Mouse (Mus musculus): Measurements from ENCODE around the gene Tatdn2. TPM values are rescaled to one million over a fixed set of nuclear protein-coding genes. Genes with fewer than 3 reads are reported as not detected.

The Tatdn2 gene
- total RNA-seq (2014; rRNA removed) (52.2 and 55.5 TPM in 2 replicates), polyA plus RNA-seq (2015; fragmentation: Nextera tagmentation; extraction: Ambion mirVana) (0.89 and 1.6 TPM in 2 replicates)

- DNase-seq (ENCODE audit: low spot score) = peak; percentile 98
- Histone ChIP-seq H3K27me3 (ENCODE audit: insufficient read depth, low read length) (no peaks in the 10 kb centered on the region), H3K4me2 (ENCODE audit: low read depth, low read length) (peak within 1 kb of the TSS; percentile 99), H3K9ac (replicated peaks; ENCODE audit: low read length) (peak within 1 kb of the TSS; percentile 81), H3K36me3 (ENCODE audit: insufficient read depth, low read length) (peaks cover 19% of the 10 kb centered on the region; the same call in 1 of the 2 replicates), H3K9me3 (ENCODE audit: low read length) (no peaks in the 10 kb centered on the region), H3K27ac (peak within 1 kb of the TSS; percentile 89), H3K4me3 (ENCODE audit: low read length) (peak within 1 kb of the TSS; percentile 85), H3K4me1 (ENCODE audit: insufficient read depth, low read length) (peaks cover 15% of the 10 kb centered on the region)
- WGBS = under 1% methylated on average over 58 of the region's 58 CpGs
- ATAC-seq = peak; percentile 100
- TF ChIP-seq CTCF (IDR thresholded peaks at IDR 0.05; ENCODE audit: low read depth) = peak; percentile 34; the same call in 1 of the 2 replicates
These were observed at the start of gene Tatdn2 for GRCm38 (mm10) chr6:113696582-113697221. TSS of gene Tatdn2 (plus strand) at chr6:113697050.

DNA sequence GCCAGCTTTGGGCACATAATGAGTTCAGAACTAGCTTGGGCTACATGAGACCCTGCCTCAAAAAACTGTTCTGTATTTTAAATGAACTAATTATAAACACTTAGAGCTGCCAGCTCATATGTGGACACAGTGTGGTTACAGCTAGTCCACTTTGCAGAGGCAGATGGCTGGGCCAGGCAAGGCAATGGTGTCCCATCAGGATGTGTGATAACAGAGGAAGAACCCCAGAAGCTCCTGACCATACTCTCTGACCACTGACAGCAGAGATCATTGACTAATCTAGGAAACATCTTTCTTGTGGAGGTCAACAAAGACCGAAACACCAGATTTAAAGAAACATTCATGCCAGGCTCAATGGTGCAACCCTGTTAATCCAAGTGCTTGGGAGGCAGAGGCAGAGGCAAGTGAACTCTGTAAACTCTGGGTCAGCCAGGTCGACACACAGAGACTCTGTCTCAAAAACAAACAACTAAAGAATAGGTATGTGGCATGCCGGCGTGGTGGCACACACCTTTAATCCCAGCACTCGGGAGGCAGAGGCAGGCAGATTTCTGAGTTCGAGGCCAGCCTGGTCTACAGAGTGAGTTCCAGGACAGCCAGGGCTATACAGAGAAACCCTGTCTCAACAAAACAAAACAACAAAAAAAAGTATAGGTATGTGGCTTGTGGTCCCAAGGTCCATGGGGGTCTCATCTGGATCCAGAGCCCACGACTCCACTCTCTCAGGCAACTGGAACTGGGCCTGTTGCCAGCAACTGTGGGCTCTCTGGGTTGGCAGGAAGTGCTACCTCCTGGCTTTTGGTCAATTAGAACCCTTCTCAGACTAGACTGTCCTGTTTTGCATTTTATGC, 47.3 kb upstream of the Tatdn2 start:
- Histone ChIP-seq H3K4me2 (ENCODE audit: low read depth, low read length) (no peak overlapping the region), H3K9me3 (ENCODE audit: low read length) (no peaks in the 10 kb centered on the region), H3K9ac (replicated peaks; ENCODE audit: low read length) (no peak overlapping the region), H3K27me3 (ENCODE audit: insufficient read depth, low read length) (no peaks in the 10 kb centered on the region), H3K4me3 (ENCODE audit: low read length) (no peak overlapping the region), H3K27ac (no peak overlapping the region; the same call in 1 of the 2 replicates), H3K4me1 (ENCODE audit: insufficient read depth, low read length) (no peaks in the 10 kb centered on the region), H3K36me3 (ENCODE audit: insufficient read depth, low read length) (no peaks in the 10 kb centered on the region)
- WGBS = 74% methylated on average over 7 of the region's 7 CpGs
- DNase-seq (ENCODE audit: low spot score) (peak; percentile 29), ATAC-seq (no peak)
- no peak for TF ChIP-seq CTCF (IDR thresholded peaks at IDR 0.05; ENCODE audit: low read depth)

GRCm38 (mm10) chr6:113650197-113650640, 46.6 kb upstream of the Tatdn2 start:
- 60% methylated on average over 4 of the region's 4 CpGs for WGBS
- no peaks in the 10 kb centered on the region for H3K27me3 ChIP-seq (ENCODE audit: insufficient read depth, low read length)
- H3K9ac ChIP-seq (replicated peaks; ENCODE audit: low read length) = no peak overlapping the region
- H3K27ac ChIP-seq = no peak overlapping the region; the same call in 1 of the 2 replicates
- no peak overlapping the region for H3K4me3 ChIP-seq (ENCODE audit: low read length)
- ATAC-seq = no peak
- H3K9me3 ChIP-seq (ENCODE audit: low read length) = no peaks in the 10 kb centered on the region
- TF ChIP-seq CTCF (IDR thresholded peaks at IDR 0.05; ENCODE audit: low read depth) = no peak
- H3K36me3 ChIP-seq (ENCODE audit: insufficient read depth, low read length) = no peaks in the 10 kb centered on the region
- DNase-seq (ENCODE audit: low spot score) = no peak
- no peaks in the 10 kb centered on the region for H3K4me1 ChIP-seq (ENCODE audit: insufficient read depth, low read length)
- H3K4me2 ChIP-seq (ENCODE audit: low read depth, low read length) = no peak overlapping the region

- Histone ChIP-seq H3K4me3 (ENCODE audit: low read length) (no peak overlapping the region), H3K9me3 (ENCODE audit: low read length) (no peaks in the 10 kb centered on the region), H3K4me1 (ENCODE audit: insufficient read depth, low read length) (no peaks in the 10 kb centered on the region), H3K27me3 (ENCODE audit: insufficient read depth, low read length) (no peaks in the 10 kb centered on the region), H3K4me2 (ENCODE audit: low read depth, low read length) (no peak overlapping the region), H3K27ac (no peak overlapping the region), H3K36me3 (ENCODE audit: insufficient read depth, low read length) (no peaks in the 10 kb centered on the region), H3K9ac (replicated peaks; ENCODE audit: low read length) (no peak overlapping the region)
- DNase-seq (ENCODE audit: low spot score) (no peak), ATAC-seq (no peak)
- WGBS = 68% methylated on average over 3 of the region's 3 CpGs
- no peak for TF ChIP-seq CTCF (IDR thresholded peaks at IDR 0.05; ENCODE audit: low read depth)
These were observed 45.2 kb upstream of the Tatdn2 start for GRCm38 (mm10) chr6:113651626-113652025.

DNA sequence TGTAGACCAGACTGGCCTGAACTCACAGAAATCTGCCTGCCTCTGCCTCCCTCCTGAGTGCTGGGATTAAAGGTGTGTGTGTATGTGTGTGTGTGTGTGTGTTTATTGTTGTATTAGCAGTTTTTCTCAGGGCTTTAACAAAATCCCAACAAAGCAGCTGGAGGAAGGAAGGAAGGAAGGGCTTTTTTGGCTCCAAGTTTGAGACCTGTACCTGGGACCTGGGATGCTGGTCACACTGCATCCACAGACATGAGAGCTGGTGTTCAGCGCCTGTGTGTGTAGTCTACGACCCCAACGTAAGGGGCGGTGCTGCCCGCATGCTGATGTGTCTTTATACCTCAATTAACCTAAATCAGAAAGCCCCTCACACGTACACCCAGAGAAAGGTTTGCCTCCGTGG, 43.3 kb upstream of the Tatdn2 start:
- no peak overlapping the region for H3K4me2 ChIP-seq (ENCODE audit: low read depth, low read length)
- H3K4me1 ChIP-seq (ENCODE audit: insufficient read depth, low read length) = no peaks in the 10 kb centered on the region
- H3K9ac ChIP-seq (replicated peaks; ENCODE audit: low read length) = no peak overlapping the region
- no peak for ATAC-seq
- no peak overlapping the region for H3K4me3 ChIP-seq (ENCODE audit: low read length)
- H3K27ac ChIP-seq = no peak overlapping the region
- TF ChIP-seq CTCF (IDR thresholded peaks at IDR 0.05; ENCODE audit: low read depth) = no peak
- H3K27me3 ChIP-seq (ENCODE audit: insufficient read depth, low read length) = no peaks in the 10 kb centered on the region
- no peak for DNase-seq (ENCODE audit: low spot score)
- 89% methylated on average over 7 of the region's 7 CpGs for WGBS
- H3K36me3 ChIP-seq (ENCODE audit: insufficient read depth, low read length) = no peaks in the 10 kb centered on the region
- H3K9me3 ChIP-seq (ENCODE audit: low read length) = no peaks in the 10 kb centered on the region

GRCm38 (mm10) chr6:113654102-113654501, 42.7 kb upstream of the Tatdn2 start:
- 84% methylated on average over 8 of the region's 8 CpGs for WGBS

More at GRCm38 (mm10) chr6:113654102-113654501, 42.7 kb upstream of the Tatdn2 start:
- H3K4me1 ChIP-seq (ENCODE audit: insufficient read depth, low read length) = no peaks in the 10 kb centered on the region
- no peak overlapping the region for H3K4me3 ChIP-seq (ENCODE audit: low read length)
- DNase-seq (ENCODE audit: low spot score) (no peak), ATAC-seq (no peak)
- H3K27me3 ChIP-seq (ENCODE audit: insufficient read depth, low read length) = no peaks in the 10 kb centered on the region
- TF ChIP-seq CTCF (IDR thresholded peaks at IDR 0.05; ENCODE audit: low read depth) = no peak
- H3K9me3 ChIP-seq (ENCODE audit: low read length) = no peaks in the 10 kb centered on the region
- no peak overlapping the region for H3K4me2 ChIP-seq (ENCODE audit: low read depth, low read length)
- no peaks in the 10 kb centered on the region for H3K36me3 ChIP-seq (ENCODE audit: insufficient read depth, low read length)
- no peak overlapping the region for H3K9ac ChIP-seq (replicated peaks; ENCODE audit: low read length)
- H3K27ac ChIP-seq = no peak overlapping the region
